Mouse (Mus musculus): ENCODE data around the gene Slc6a21. TPM values are rescaled to one million over a fixed set of nuclear protein-coding genes. Genes with fewer than 3 reads are reported as not detected.
"Not testable (repeated sequence)": the region's sequence is repeated elsewhere in the genome, so short reads cannot be mapped to it uniquely, and the experiment has no call there.

Slc6a21 gene
- polyA plus RNA-seq, 1 experiment from 2014 or later, result not detected

- Histone ChIP-seq H3K27me3 (ENCODE audit: control insufficient read depth, insufficient read depth, low read depth, low read length) (peaks cover 18% of the 10 kb centered on the region), H3K27ac (ENCODE audit: low read length) (no peak overlapping the region), H3K9ac (ENCODE audit: low read depth, low read length) (peak overlapping the region; percentile 68), H3K36me3 (ENCODE audit: control insufficient read depth, insufficient read depth, low read length) (no peaks in the 10 kb centered on the region), H3K4me2 (ENCODE audit: low read length) (peak overlapping the region; percentile 87), H3K9me3 (replicated peaks; ENCODE audit: control insufficient read depth, low read length, poor library complexity, severe bottlenecking) (no peaks in the 10 kb centered on the region), H3K4me1 (ENCODE audit: control insufficient read depth, insufficient read depth, low read length) (peaks cover 8% of the 10 kb centered on the region; the same call in 1 of the 2 replicates), H3K4me3 (ENCODE audit: low read depth, low read length) (peak overlapping the region; percentile 46)
- WGBS, result 79% methylated on average over 6 of the region's 6 CpGs
- ATAC-seq, result no peak
Observed at GRCm38 (mm10) chr7:45241389-45241749, 35.9 kb upstream of the Slc6a21 start.

- Histone ChIP-seq H3K4me2 (ENCODE audit: low read length) (no peak overlapping the region), H3K27ac (ENCODE audit: low read length) (no peak overlapping the region), H3K36me3 (ENCODE audit: control insufficient read depth, insufficient read depth, low read length) (no peaks in the 10 kb centered on the region), H3K4me1 (ENCODE audit: control insufficient read depth, insufficient read depth, low read length) (no peaks in the 10 kb centered on the region), H3K9me3 (replicated peaks; ENCODE audit: control insufficient read depth, low read length, poor library complexity, severe bottlenecking) (no peaks in the 10 kb centered on the region), H3K9ac (ENCODE audit: low read depth, low read length) (no peak overlapping the region), H3K4me3 (ENCODE audit: low read depth, low read length) (no peak overlapping the region), H3K27me3 (ENCODE audit: control insufficient read depth, insufficient read depth, low read depth, low read length) (no peaks in the 10 kb centered on the region)
- ATAC-seq, result no peak
- 42% methylated on average over 3 of the region's 3 CpGs for WGBS
Observed at GRCm38 (mm10) chr7:45247666-45248065, 29.6 kb upstream of the Slc6a21 start.

- Histone ChIP-seq H3K9me3 (replicated peaks; ENCODE audit: control insufficient read depth, low read length, poor library complexity, severe bottlenecking) (no peaks in the 10 kb centered on the region), H3K4me3 (ENCODE audit: low read depth, low read length) (no peak overlapping the region), H3K36me3 (ENCODE audit: control insufficient read depth, insufficient read depth, low read length) (no peaks in the 10 kb centered on the region), H3K9ac (ENCODE audit: low read depth, low read length) (no peak overlapping the region), H3K4me1 (ENCODE audit: control insufficient read depth, insufficient read depth, low read length) (no peaks in the 10 kb centered on the region), H3K27ac (ENCODE audit: low read length) (no peak overlapping the region), H3K27me3 (ENCODE audit: control insufficient read depth, insufficient read depth, low read depth, low read length) (no peaks in the 10 kb centered on the region), H3K4me2 (ENCODE audit: low read length) (no peak overlapping the region)
- no peak for ATAC-seq
- WGBS, result 92% methylated on average over 8 of the region's 8 CpGs
Observed at GRCm38 (mm10) chr7:45253806-45254205, 23.5 kb upstream of the Slc6a21 start.

- H3K27me3 ChIP-seq (ENCODE audit: control insufficient read depth, insufficient read depth, low read depth, low read length); H3K27ac ChIP-seq (ENCODE audit: low read length); H3K4me1 ChIP-seq (ENCODE audit: control insufficient read depth, insufficient read depth, low read length); ATAC-seq; H3K36me3 ChIP-seq (ENCODE audit: control insufficient read depth, insufficient read depth, low read length); H3K4me3 ChIP-seq (ENCODE audit: low read depth, low read length); H3K9ac ChIP-seq (ENCODE audit: low read depth, low read length); H3K4me2 ChIP-seq (ENCODE audit: low read length); H3K9me3 ChIP-seq (replicated peaks; ENCODE audit: control insufficient read depth, low read length, poor library complexity, severe bottlenecking): not testable (repeated sequence)
- WGBS, result 81% methylated on average over 5 of the region's 7 CpGs
Observed at GRCm38 (mm10) chr7:45255822-45256221, 21.5 kb upstream of the Slc6a21 start.

- H3K4me3 ChIP-seq (ENCODE audit: low read depth, low read length), result no peak overlapping the region
- H3K36me3 ChIP-seq (ENCODE audit: control insufficient read depth, insufficient read depth, low read length), result no peaks in the 10 kb centered on the region
- no peak for ATAC-seq
- H3K27me3 ChIP-seq (ENCODE audit: control insufficient read depth, insufficient read depth, low read depth, low read length), result no peaks in the 10 kb centered on the region
- no peak overlapping the region for H3K27ac ChIP-seq (ENCODE audit: low read length)
- H3K9me3 ChIP-seq (replicated peaks; ENCODE audit: control insufficient read depth, low read length, poor library complexity, severe bottlenecking), result no peaks in the 10 kb centered on the region
- no peak overlapping the region for H3K4me2 ChIP-seq (ENCODE audit: low read length)
- WGBS, result 55% methylated on average over 11 of the region's 11 CpGs
- H3K4me1 ChIP-seq (ENCODE audit: control insufficient read depth, insufficient read depth, low read length), result no peaks in the 10 kb centered on the region
- H3K9ac ChIP-seq (ENCODE audit: low read depth, low read length), result no peak overlapping the region
Observed at GRCm38 (mm10) chr7:45257063-45257840, 20.1 kb upstream of the Slc6a21 start.

- Histone ChIP-seq H3K27ac (ENCODE audit: low read length) (no peak overlapping the region), H3K4me3 (ENCODE audit: low read depth, low read length) (no peak overlapping the region), H3K4me1 (ENCODE audit: control insufficient read depth, insufficient read depth, low read length) (no peaks in the 10 kb centered on the region), H3K9ac (ENCODE audit: low read depth, low read length) (no peak overlapping the region), H3K4me2 (ENCODE audit: low read length) (no peak overlapping the region), H3K9me3 (replicated peaks; ENCODE audit: control insufficient read depth, low read length, poor library complexity, severe bottlenecking) (no peaks in the 10 kb centered on the region), H3K27me3 (ENCODE audit: control insufficient read depth, insufficient read depth, low read depth, low read length) (no peaks in the 10 kb centered on the region), H3K36me3 (ENCODE audit: control insufficient read depth, insufficient read depth, low read length) (no peaks in the 10 kb centered on the region)
- ATAC-seq, result no peak
- 88% methylated on average over 8 of the region's 8 CpGs for WGBS
Observed at GRCm38 (mm10) chr7:45259281-45259680, 18.0 kb upstream of the Slc6a21 start.

- ATAC-seq, result no peak
- Histone ChIP-seq H3K4me3 (ENCODE audit: low read depth, low read length) (no peak overlapping the region), H3K4me2 (ENCODE audit: low read length) (no peak overlapping the region), H3K27me3 (ENCODE audit: control insufficient read depth, insufficient read depth, low read depth, low read length) (no peaks in the 10 kb centered on the region), H3K4me1 (ENCODE audit: control insufficient read depth, insufficient read depth, low read length) (no peaks in the 10 kb centered on the region), H3K9ac (ENCODE audit: low read depth, low read length) (no peak overlapping the region), H3K36me3 (ENCODE audit: control insufficient read depth, insufficient read depth, low read length) (no peaks in the 10 kb centered on the region), H3K27ac (ENCODE audit: low read length) (no peak overlapping the region), H3K9me3 (replicated peaks; ENCODE audit: control insufficient read depth, low read length, poor library complexity, severe bottlenecking) (no peaks in the 10 kb centered on the region)
- 63% methylated on average over 7 of the region's 7 CpGs for WGBS
Observed at GRCm38 (mm10) chr7:45262266-45262665, 15.0 kb upstream of the Slc6a21 start.

GRCm38 (mm10) chr7:45263006-45263607 is 14.2 kb upstream of the Slc6a21 start:
- H3K4me2 ChIP-seq (ENCODE audit: low read length), result no peak overlapping the region
- H3K9me3 ChIP-seq (replicated peaks; ENCODE audit: control insufficient read depth, low read length, poor library complexity, severe bottlenecking), result no peaks in the 10 kb centered on the region
- H3K4me3 ChIP-seq (ENCODE audit: low read depth, low read length), result no peak overlapping the region
- no peak overlapping the region for H3K9ac ChIP-seq (ENCODE audit: low read depth, low read length)
- no peak overlapping the region for H3K27ac ChIP-seq (ENCODE audit: low read length)
- no peaks in the 10 kb centered on the region for H3K27me3 ChIP-seq (ENCODE audit: control insufficient read depth, insufficient read depth, low read depth, low read length)
- WGBS, result 80% methylated on average over 7 of the region's 7 CpGs
- H3K36me3 ChIP-seq (ENCODE audit: control insufficient read depth, insufficient read depth, low read length), result no peaks in the 10 kb centered on the region
- ATAC-seq, result no peak
- H3K4me1 ChIP-seq (ENCODE audit: control insufficient read depth, insufficient read depth, low read length), result no peaks in the 10 kb centered on the region

- Histone ChIP-seq H3K4me2 (ENCODE audit: low read length) (no peak overlapping the region), H3K27me3 (ENCODE audit: control insufficient read depth, insufficient read depth, low read depth, low read length) (no peaks in the 10 kb centered on the region), H3K27ac (ENCODE audit: low read length) (no peak overlapping the region), H3K4me1 (ENCODE audit: control insufficient read depth, insufficient read depth, low read length) (no peaks in the 10 kb centered on the region), H3K9ac (ENCODE audit: low read depth, low read length) (no peak overlapping the region), H3K4me3 (ENCODE audit: low read depth, low read length) (no peak overlapping the region), H3K9me3 (replicated peaks; ENCODE audit: control insufficient read depth, low read length, poor library complexity, severe bottlenecking) (no peaks in the 10 kb centered on the region), H3K36me3 (ENCODE audit: control insufficient read depth, insufficient read depth, low read length) (no peaks in the 10 kb centered on the region)
- ATAC-seq, result no peak
- 75% methylated on average over 3 of the region's 3 CpGs for WGBS
Observed at GRCm38 (mm10) chr7:45264348-45264747, 13.0 kb upstream of the Slc6a21 start.

All from midbrain, embryonic 16.5 days (tissue).